Mouse (Mus musculus) T-helper 2 cell (primary cell): ENCODE measurements around the gene Aifm2.

Source experiments
- in situ Hi-C: fragments of 300-600 bp; cut with MboI, MseI; formaldehyde crosslinking; loops from one replicate; pipeline ENCODE4 v1.15.1; 2025; ENCODE audit warnings: high pct_unique_total_duplicates

Aifm2 gene

GRCm38 (mm10) chr10:61714771-61715461 is at the start of gene Aifm2:
Gene Aifm2 (plus strand): TSS chr10:61715263.
- in situ Hi-C loops: no loop called here

- in situ Hi-C loops: no loop called here
Measured at GRCm38 (mm10) chr10:61665651-61666050, 49.4 kb upstream of the Aifm2 start.

DNA sequence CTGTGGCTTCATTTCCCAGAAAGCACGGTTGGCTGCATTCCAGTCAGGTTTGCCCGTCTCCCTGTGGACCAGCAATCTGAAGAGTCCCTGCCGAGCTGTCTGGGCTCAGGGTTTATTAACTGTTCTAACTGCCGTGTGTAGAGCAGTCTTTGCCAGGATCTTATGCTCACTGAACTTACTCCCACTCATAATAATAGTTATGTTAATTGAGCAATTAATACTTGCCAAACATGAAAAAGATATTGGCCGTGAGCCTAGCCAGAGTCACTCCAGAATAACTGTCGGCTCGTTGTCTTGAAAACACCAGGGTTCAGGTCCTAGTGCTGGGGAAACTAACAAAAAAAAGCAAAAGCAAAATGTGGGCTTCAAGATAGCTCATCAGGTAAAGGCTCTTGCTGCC is 45.8 kb upstream of the Aifm2 start:
- in situ Hi-C loops: no loop called here

DNA sequence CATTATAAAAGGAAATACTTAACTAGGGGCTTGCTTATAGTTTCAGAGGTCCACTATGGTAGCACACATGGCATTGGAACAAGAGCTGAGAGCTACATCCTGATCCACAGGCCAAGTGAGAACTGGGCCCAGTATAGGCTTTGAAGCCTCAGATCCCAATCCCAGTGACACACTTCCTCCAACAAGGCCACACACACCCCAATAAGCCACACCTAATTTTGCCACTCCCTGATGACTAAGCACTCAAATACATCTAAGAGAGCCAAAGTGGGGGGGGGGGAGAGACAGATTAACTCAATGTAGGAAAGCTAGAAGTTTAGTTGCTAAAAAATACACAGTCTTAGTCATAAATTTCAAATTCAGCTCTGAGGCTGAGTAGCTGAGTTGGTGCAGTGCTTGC is 45.2 kb upstream of the Aifm2 start:
- in situ Hi-C loops: no loop called here

GRCm38 (mm10) chr10:61670758-61671157 is 44.3 kb upstream of the Aifm2 start:
- in situ Hi-C loops: no loop called here

GRCm38 (mm10) chr10:61675935-61676334 is 39.1 kb upstream of the Aifm2 start:
- in situ Hi-C loops: no loop called here

DNA sequence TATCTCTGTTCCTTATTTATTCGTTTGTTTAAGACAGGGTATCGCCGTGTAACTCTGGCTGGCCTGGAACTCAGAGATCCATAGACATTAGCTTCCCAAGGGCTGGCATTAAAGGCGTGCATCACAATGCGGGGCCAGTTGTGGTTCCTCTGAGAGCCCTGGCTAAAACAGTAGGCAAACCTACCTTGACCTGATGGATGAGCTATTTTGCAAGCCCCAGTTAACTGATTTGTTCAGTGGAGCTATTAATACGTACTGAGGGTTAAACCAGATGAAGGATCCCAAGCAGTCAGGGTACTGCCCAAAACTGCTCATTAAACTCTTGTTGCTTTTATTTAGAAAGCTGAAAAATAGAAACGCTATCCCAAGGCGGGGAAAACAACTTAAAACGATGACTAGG is 35.5 kb upstream of the Aifm2 start:
- in situ Hi-C loops: no loop called here

DNA sequence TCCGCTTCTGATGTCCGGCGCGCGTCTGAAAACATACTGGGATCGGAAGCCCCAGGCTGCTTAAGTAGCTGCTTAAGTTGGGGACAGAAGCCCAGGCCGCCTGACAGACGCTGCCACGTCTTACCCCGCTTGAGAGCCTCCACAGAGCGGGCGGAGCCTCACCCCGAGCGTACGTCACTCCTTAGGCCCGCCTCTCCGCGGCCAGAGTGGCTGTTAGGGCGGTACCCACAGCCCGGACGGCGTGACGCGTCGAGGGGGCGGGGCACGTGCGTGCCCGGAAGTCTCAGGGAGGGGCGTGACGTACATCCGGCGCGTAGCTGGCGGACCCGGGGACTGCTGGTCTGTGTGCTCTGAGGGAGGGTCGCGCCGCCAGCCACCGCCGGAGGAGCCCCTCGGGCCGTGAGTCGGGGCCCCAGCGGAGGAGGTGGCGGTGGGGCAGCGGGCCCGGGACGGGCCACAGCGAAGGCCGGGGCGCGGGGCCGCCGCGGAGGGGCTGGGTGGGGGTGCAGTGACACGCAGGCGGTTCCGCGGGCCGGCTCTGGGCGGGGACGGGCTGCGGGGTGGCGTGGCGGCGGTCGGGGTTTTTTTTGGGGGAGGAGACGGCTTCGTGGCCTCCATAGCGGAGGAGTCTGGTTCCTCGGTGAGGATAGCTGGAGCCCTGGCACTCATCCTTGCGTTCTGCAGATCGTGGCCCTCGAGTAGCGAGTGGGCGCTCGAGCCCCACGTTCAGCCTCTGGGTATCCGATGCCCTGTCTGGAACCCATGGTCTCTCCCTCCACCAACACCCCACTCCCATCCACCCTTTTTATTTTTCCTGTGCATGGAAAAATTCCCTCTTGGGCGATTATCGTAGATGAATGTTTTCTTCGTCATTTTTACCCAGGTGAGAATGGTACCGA is 34.8 kb upstream of the Aifm2 start, which contains the start of gene Sar1a:
Sar1a (plus strand) TSS at position 285 of the 899 bp plus-strand sequence.
- in situ Hi-C loops: no loop called here

DNA sequence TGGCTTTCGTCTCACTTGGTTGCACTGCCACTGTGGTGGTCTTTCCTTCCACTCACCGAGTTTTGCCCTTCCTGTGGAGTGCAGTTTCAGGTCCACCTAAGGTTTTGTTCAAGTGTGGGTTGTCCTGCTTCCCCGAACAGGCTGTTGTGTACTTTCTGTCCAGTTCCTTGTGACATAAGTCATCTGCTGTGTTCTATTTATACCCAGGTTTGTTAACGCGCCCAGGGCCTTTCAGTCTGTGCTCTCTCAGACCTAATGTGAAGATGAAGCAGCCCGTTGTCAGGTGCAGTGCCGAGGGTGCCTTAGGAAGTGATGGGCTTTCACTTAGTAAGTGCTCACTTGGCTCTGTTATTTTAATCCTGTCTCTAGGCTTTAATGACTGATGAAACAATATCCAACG is 25.7 kb upstream of the Aifm2 start:
- in situ Hi-C loops: no loop called here

- in situ Hi-C loops: no loop called here
Measured at GRCm38 (mm10) chr10:61693563-61693962, 21.5 kb upstream of the Aifm2 start.

- in situ Hi-C loops: no loop called here
Measured at GRCm38 (mm10) chr10:61694870-61695670, 20.0 kb upstream of the Aifm2 start, which contains the start of gene Tysnd1. Gene Tysnd1 (plus strand): TSS chr10:61695514.

GRCm38 (mm10) chr10:61695703-61696559 is 19.1 kb upstream of the Aifm2 start:
- in situ Hi-C loops: no loop called here

GRCm38 (mm10) chr10:61696560-61696823 is 18.6 kb upstream of the Aifm2 start:
- in situ Hi-C loops: no loop called here

GRCm38 (mm10) chr10:61697028-61697427 is 18.0 kb upstream of the Aifm2 start:
- in situ Hi-C loops: no loop called here

- in situ Hi-C loops: no loop called here
Measured at GRCm38 (mm10) chr10:61704663-61705062, 10.4 kb upstream of the Aifm2 start.

DNA sequence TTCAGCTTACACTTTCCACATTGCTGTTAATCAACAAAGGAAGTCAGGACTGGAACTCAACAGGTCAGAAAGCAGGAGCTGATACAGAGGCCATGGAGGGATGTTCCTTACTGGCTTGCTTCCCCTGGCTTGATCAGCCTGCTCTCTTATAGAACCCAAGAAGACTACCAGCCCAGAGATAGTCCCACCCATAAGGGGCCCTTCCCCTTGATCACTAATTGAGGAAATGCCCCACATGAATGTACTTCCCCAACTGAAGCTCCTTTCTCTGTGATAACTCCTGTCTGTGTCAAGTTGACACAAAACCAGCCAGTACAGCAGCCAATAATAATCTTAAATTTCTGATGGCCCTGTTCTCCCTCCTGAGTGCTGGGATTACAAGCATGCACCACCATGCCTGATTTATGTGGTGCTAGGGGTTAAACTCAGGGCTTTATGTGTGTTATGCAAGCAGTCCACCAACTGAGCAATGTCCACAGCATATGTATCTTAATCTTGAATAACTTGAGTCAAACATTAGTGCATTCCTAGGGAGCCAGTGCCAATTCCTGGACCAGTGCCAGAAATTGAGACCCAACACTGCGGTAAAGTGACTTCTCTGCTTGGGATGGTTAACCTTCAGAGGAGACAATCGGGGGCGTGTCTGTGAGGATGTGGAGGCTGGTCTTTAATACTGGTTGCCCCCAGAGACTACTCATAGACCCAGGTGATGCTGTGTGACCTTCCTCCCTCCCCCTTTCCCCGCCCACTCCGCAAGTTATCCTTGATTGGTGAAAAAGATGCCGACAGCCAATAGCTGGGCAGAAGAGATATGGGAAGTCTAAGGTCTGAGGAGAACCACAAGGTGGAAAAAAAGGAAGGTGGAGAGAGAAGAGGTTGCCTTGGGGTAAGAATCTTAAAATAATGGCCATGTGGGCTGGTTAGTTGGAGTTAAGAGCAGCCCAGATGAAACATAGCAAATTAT is 8.4 kb upstream of the Aifm2 start:
- in situ Hi-C loops: no loop called here

- in situ Hi-C loops: no loop called here
Measured at GRCm38 (mm10) chr10:61713601-61714000, 1.5 kb upstream of the Aifm2 start.

DNA sequence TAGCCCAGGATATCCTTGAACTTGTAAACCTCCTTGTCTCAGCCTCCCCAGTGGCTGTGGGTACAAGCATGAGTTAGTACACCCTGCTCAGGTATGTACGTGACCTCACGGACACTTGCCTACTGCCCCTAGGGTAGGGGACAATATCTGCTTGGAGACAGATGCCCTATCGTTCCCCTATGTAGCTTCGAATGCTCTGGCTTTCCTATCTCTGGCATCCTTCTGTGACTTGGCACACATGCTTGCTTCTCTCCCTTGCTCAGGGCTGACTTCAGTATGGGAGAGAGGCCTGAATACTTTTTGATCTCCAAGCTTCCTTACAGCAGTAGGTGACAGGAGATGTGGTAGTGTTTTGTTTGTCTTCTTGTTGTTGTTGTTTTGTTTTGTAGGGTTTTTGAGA is 917 bp upstream of the Aifm2 start:
- in situ Hi-C loops: no loop called here

GRCm38 (mm10) chr10:61715462-61715837 is 387 bp downstream of the Aifm2 start:
- in situ Hi-C loops: no loop called here
